Mouse (Mus musculus): ENCODE measurements at regions not wholly inside any gene's neighbourhood (a gene's known extent, or its start where the extent isn't known, plus 50 kb on each side); places are given as distances from the start of the nearest gene placed in this dataset.

DNA sequence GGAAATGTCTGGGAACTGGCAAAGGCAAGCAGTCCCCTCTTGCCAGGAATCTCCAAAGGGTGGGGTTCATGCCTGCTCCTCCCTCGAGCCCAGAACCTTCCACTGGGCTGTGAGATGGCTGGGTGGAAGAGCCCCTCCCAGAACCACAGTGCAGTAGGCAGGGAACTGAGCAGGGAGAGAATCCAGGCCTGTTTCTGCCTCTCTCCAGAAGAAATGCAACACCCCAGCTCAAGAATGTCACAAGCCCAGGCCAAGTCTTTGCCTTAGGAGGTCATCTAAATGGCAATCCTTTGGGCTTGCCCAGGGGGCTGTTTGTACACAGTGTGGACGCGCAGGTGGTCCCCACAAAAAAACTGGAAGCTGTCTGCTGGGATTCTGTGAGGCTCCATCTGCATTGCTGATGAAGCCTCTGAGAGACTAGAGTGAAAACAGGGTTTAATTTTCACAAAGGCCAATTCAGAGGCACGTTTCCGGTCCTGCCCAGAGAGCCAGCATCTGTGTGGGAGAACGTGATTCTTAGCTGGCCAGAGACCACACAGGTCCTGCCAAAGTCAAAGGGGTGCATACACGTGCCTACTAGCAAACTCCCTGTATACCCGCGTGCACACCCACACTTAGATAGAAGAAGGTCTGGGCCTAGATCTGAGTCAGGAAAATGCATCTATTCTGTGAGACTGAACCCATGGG is 129.0 kb downstream of the Hmg20a start:
- DNase-seq (ENCODE audit: low read depth) = no peak

DNA sequence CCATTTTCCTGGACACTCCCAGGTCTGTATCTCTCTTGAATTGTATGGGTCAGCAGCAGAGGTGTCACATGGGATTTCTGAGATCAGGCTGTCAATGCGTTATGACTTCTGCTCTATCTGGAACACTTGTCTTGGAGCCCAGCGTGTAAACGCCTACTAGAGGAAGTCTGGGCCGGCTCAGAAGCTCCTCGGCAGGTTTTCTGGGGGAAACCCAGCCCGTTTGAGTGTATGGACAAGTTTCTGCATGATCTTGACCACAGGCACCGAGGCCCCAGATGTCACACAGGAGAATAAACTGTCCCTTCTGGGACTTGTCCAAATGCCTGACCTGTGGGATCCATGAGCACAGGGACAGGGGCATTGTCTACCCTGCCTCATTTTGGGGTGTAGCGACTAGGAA is 131.4 kb downstream of the Hmg20a start:
- DNase-seq (ENCODE audit: low read depth) = peak; percentile 11

DNA sequence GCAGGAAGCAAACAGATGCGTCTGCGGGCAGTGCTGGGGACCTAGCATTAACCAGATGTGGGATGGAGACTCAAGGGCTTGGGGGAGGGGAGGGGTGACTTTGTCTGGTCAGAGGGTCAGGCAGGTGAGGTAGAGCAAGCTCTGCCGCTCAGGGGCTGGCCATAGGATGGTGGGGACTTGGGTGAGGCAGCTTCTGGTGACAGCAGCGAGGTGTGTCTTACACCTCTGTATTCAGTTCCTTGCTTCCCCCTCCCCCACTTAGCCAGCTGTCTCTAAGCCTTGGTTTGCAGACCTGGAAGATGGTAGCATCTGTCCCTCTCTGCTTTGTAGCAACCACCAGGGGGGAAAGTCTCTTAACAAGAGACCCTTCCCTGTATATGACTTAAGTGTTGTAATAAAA is 131.8 kb downstream of the Hmg20a start:
- peak; percentile 15 for DNase-seq (ENCODE audit: low read depth)

DNA sequence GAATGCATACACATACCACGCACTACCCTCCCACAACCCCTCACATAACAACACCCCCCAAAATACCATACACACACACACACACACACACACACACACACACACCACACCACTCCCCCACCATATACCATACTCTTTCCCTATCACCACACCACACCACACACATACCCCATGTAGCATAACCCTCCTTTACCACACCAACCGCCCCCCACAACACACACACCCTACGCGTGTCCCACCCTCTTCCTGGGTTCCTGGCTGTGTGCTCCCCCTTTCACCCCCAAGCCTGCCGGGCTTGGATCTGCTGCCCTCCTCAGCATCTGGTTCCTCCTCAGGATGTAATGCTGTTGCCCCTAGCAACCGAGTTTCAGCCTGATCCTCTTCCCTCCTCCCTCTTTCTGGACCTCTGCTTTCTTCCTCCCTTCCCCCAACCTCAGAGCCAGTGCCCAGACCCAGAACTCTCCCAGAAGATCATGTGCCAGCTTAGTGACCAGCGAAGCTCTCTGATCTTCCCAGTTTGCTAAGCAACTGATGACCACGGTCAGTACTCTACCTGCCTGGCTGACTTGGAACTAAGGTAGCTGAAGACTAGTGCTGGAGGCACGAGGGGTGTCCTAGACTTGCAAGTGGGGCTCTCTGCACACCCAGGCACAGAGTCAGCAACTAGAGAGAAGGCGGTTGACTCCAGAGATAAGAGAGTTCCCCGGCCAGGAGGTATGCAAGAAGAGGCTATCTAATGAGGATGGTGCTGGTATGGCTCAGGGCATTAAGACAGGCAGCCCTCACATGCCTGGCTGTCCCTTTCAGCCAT is 133.2 kb downstream of the Hmg20a start:
- no peak for DNase-seq (ENCODE audit: low read depth)

GRCm38 (mm10) chr9:56552187-56552686 is 133.8 kb downstream of the Hmg20a start:
- no peak for DNase-seq (ENCODE audit: low read depth)

- peak; percentile 66 for DNase-seq (ENCODE audit: low read depth)
Observed at GRCm38 (mm10) chr9:56552766-56553165, 134.4 kb downstream of the Hmg20a start.

DNA sequence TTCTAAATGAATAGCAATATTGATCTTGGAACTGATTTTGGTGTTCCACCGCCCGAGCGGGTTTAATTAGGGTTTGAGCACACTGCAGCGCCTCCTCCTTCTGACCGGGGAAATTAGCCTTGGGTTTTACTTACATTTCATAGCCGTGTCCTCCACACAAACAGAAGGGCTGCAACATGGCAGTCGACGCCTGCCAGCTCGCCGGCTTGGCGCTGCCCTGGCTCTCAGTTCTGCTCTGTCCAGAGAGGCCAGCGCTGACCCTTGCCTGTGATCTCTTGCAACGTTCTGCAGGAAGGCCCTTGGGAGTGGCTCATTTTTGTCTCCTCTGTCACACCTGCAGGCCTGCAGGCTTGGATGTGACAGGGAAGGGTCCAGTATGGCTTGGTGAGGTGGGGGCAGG is 135.2 kb downstream of the Hmg20a start:
- DNase-seq (ENCODE audit: low read depth) = no peak

DNA sequence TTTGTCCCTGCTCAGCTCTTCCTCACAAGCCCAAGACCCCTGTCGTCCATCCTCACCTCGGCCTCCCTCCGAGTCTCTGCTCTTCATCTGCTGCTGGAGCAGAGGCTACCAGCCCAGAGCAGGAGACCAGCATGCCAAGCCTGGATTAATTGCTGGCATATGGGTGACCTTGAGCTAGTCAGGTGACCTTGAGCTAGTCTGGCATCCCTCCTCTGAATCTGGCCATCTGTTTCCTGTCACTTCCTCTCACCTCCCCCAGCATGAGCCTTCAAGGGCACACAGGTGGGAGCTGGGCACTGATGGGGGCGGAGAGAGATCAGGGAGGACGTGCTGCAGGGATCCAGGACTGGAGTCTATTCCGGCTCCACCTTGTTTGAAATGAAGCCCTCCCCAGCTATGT is 135.7 kb downstream of the Hmg20a start:
- no peak for DNase-seq (ENCODE audit: low read depth)

DNA sequence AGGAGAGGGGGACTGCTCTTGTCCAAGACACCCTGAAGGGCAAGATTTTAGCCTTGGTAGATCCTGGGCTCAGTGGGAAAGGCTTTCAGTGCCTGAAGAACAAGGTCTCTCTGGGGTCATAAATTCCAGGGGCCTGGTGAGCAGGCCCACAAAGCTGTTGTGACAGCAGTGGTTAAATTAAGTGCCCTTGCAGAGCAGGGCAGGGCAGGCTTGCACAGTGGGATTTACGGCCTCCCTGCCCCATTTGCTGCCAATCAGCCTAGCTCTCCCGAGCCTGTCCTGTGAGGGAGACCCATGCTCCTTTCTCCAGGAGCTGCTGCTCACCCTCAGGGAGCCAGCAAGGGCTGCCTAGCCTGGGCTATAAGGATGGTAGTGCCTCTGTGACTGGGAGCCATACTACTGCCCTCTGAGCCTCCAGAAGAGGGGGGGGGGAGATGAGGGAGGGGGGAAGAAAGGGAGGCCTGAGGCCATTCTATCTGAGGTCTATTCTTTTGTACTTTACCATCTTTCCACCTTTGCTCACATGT is 141.3 kb downstream of the Hmg20a start:
- DNase-seq (ENCODE audit: low read depth) = no peak

- DNase-seq (ENCODE audit: low read depth) = no peak
Observed at GRCm38 (mm10) chr9:56562440-56562839, 144.0 kb downstream of the Hmg20a start.

DNA sequence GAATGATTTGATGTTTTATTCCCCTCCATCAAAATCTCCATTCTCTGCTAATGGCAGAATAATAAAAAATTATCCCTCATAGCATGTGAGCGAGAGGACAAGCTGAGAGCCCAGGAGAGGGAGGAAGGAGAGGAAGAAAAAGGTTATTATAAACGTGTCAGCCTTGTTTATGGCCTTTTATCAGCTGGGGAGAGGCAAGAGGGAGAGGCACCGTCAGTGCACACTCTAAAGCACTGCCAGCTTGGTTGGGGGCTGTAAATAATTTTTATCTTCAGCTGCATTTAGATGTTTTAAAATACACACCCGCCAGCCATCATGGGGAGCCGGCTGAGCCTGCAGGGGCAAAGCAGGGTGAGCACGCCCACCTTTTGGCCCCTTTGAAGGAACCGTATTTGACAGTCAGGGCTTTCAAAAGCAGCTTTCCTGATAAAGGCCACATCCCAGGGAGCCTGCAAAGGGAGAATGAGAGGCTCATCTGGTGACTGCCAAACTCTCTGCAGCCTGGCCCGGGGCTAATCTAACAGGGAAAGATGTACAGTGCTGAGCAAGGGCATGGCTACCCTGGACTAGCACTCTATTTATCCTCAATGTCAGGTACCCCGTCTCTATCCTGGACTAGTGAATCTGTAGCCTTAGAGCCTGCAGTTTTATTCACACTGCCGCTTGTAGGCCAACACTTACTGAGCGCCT is 145.8 kb downstream of the Hmg20a start:
- no peak for DNase-seq (ENCODE audit: low read depth)

Measured in naive thymus-derived CD4-positive, alpha-beta T cell, adult 2 months (primary cell).